Mouse (Mus musculus) R1 (cell line): Measurements from ENCODE around the gene Stn1.

ENCODE experiments used
- DNase-seq: peaks from one replicate; pipeline ENCODE4 v3.0.0-alpha.2; 2018; ENCODE audit warnings: low read depth, low spot score

Gene Stn1

GRCm38 (mm10) chr19:47452211-47452610 lies 85.1 kb downstream of the Stn1 start:
- DNase-seq, result no peak

- no peak for DNase-seq
These were observed 85.7 kb downstream of the Stn1 start for GRCm38 (mm10) chr19:47451476-47452113.
